Mouse (Mus musculus) lung, postnatal 0 days (tissue): ENCODE results near the gene Lefty1.
A peak's percentile ranks its signal among the peaks of the same experiment; 100 is the strongest.

Experiments used
- CTCF ChIP-seq: IDR thresholded peaks from 2 replicates; pipeline ENCODE4 v1.5.1; 2016; ENCODE audit warnings: antibody characterized with exemption, mild to moderate bottlenecking
- EP300 ChIP-seq: IDR thresholded peaks from 2 replicates; pipeline ENCODE4 v1.6.1; 2016; ENCODE audit warnings: antibody characterized with exemption, mild to moderate bottlenecking, control low read depth

DNA sequence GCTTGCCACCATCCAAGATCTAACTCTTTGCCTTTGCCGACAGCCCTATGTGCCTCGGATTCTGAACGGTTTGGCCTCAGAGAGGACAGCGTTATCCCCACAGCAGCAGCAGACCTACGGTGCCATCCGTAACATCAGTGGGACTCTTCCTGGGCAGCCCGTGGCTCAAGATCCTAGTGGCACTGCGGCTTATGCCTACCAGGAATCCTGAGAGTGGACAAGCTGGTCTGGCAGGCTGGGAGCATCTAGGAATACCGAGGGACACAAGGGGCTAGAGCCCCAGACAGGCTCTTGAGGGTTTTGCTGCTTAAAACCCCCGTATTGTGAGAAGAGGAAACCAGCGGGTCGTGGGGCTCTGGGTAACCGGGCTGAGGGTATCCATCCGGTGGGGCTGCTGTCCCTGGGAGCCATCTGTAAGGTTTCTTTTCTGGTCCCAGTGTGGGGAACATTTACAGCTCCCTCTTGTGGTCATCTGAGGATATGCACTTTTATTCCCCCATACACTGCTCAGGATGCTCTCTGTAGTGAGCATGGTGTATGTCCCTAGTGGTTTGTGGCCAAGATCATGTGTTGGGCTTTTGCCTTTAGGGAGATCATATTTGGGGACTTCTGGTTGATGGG, 39.4 kb downstream of the Lefty1 start:
- TF ChIP-seq CTCF (peak; percentile 94), EP300 (no peak)
